Mouse (Mus musculus): ENCODE measurements around the gene Trmt44. TPM values are rescaled to one million over a fixed set of nuclear protein-coding genes. Genes with fewer than 3 reads are reported as not detected.

The Trmt44 gene
- total and polyA plus RNA-seq, 3 experiments = 14.3 to 16.6 TPM; not detected in 1

DNA sequence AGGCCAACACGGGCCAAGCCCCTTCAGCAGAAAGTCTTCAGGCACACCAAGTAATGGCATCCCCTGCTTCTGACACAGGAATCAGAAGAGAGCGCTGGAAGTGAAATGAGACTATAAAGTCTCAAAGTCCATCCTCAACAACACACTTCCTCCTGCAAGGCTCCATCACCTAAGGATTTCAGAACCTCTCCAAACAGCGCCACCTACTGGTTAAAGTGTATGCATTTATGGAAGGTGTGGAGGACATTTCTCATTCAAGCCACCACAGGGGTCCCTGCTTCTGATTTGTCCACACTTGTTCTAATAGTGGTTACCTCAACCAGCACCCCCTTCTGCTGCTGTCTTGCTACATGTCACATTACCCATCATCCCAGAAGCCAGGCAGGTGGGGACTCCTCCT is 38.6 kb downstream of the Trmt44 start:
- DNase-seq (ENCODE audit: low read depth, low spot score) = peak; percentile 25
- Histone ChIP-seq H3K36me3 (ENCODE audit: control insufficient read depth in 1 of 2, insufficient read depth in 2 of 2, low read length in 2 of 2) (no peaks in the 10 kb centered on the region), H3K79me2 (ENCODE audit: control insufficient read depth, insufficient read depth, low read length, poor library complexity) (no peaks in the 10 kb centered on the region), H3K27ac (ENCODE audit: control insufficient read depth, low read depth, low read length) (no peak overlapping the region), H3K9ac (ENCODE audit: control insufficient read depth, low read depth, low read length, poor library complexity, severe bottlenecking) (no peak overlapping the region), H3K9me3 (replicated peaks; ENCODE audit: insufficient read depth, low read length) (no peaks in the 10 kb centered on the region), H3K4me3 (ENCODE audit: control insufficient read depth in 1 of 2, insufficient read depth in 1 of 2, low read depth in 2 of 2, low read length in 2 of 2) (no peak overlapping the region), H3K27me3 (ENCODE audit: control insufficient read depth in 1 of 2, insufficient read depth in 2 of 2, low read length in 2 of 2) (no peaks in the 10 kb centered on the region), H3K4me1 (ENCODE audit: control insufficient read depth in 1 of 2, insufficient read depth in 2 of 2, low read length in 2 of 2) (no peaks in the 10 kb centered on the region)
- TF ChIP-seq TBP (IDR thresholded peaks at IDR 0.05; ENCODE audit: low read depth, low read length) (no peak), CTCF (IDR thresholded peaks at IDR 0.05 in 2 of 3, conservative IDR thresholded peaks at IDR 0.05 in 1 of 3; ENCODE audit: control insufficient read depth in 1 of 3, insufficient read depth in 1 of 3, low read depth in 2 of 3, low read length in 3 of 3, poor library complexity in 1 of 3, severe bottlenecking in 1 of 3) (peak; percentile 10 to 50 (median 31); a peak in 4 of 6 replicates)

DNA sequence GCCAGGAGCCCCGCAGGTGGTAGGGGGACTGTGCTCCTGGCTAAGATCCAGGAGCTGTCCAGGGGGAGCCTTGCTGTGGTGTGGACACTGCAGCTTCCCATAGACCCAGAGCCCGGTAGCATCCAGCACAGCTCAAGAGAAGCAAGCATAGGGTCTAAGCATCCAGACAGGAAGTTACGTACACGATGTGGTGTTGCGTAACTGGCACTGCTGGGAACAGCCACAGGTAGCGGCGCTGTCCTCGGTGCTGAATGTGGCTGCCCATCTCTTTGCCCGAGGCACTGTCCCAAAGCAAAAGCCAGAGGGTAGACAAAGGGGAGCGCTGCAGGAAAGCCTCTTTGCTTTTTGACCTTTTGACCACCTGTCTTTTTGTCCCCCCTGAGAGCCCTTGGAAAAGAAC is 43.3 kb downstream of the Trmt44 start:
- no peaks in the 10 kb centered on the region for H3K27me3 ChIP-seq (ENCODE audit: control insufficient read depth in 1 of 2, insufficient read depth in 2 of 2, low read length in 2 of 2)
- no peaks in the 10 kb centered on the region for H3K4me1 ChIP-seq (ENCODE audit: control insufficient read depth in 1 of 2, insufficient read depth in 2 of 2, low read length in 2 of 2)
- H3K79me2 ChIP-seq (ENCODE audit: control insufficient read depth, insufficient read depth, low read length, poor library complexity) = no peaks in the 10 kb centered on the region
- no peaks in the 10 kb centered on the region for H3K36me3 ChIP-seq (ENCODE audit: control insufficient read depth in 1 of 2, insufficient read depth in 2 of 2, low read length in 2 of 2)
- no peaks in the 10 kb centered on the region for H3K9me3 ChIP-seq (replicated peaks; ENCODE audit: insufficient read depth, low read length)
- no peak overlapping the region for H3K9ac ChIP-seq (ENCODE audit: control insufficient read depth, low read depth, low read length, poor library complexity, severe bottlenecking)
- peak; percentile 36 for DNase-seq (ENCODE audit: low read depth, low spot score)
- H3K4me3 ChIP-seq (ENCODE audit: control insufficient read depth in 1 of 2, insufficient read depth in 1 of 2, low read depth in 2 of 2, low read length in 2 of 2) = no peak overlapping the region
- no peak overlapping the region for H3K27ac ChIP-seq (ENCODE audit: control insufficient read depth, low read depth, low read length)
- TF ChIP-seq TBP (IDR thresholded peaks at IDR 0.05; ENCODE audit: low read depth, low read length) = no peak
- no peak for TF ChIP-seq ELF1 (IDR thresholded peaks at IDR 0.05; ENCODE audit: low read depth, low read length)
- TF ChIP-seq USF2 (IDR thresholded peaks at IDR 0.05; ENCODE audit: borderline replicate concordance in 1 of 2, insufficient read depth in 1 of 2, low read depth in 1 of 2, low read length in 2 of 2) = no peak
- no peak for TF ChIP-seq RAD21 (IDR thresholded peaks at IDR 0.05; ENCODE audit: low read depth, low read length)
- no peak for TF ChIP-seq UBTF (IDR thresholded peaks at IDR 0.05; ENCODE audit: borderline replicate concordance, insufficient read depth, low read depth, low read length)
- no peak for TF ChIP-seq TAL1 (IDR thresholded peaks at IDR 0.05; ENCODE audit: low read length)

DNA sequence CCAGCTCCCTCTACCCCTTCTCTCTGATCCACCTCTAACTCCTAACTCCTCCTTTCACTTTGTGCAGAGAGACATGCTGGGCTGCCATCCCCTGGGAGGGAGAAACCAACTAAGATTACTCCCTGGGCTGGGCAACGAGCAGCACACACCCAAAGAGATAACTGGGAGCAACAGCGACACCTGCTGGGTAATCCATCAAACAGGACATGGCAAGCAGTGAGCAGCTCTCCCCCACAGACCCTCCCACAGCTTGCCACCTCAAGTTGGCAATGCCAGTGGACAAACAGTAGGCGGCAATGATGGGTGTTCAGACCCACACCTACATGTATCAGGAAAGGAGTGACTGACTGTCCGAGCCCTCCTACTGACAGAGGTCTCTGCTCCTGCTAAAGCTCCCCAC is 44.4 kb downstream of the Trmt44 start:
- Histone ChIP-seq H3K4me3 (ENCODE audit: control insufficient read depth in 1 of 2, insufficient read depth in 1 of 2, low read depth in 2 of 2, low read length in 2 of 2) (no peak overlapping the region), H3K27me3 (ENCODE audit: control insufficient read depth in 1 of 2, insufficient read depth in 2 of 2, low read length in 2 of 2) (no peaks in the 10 kb centered on the region), H3K9ac (ENCODE audit: control insufficient read depth, low read depth, low read length, poor library complexity, severe bottlenecking) (no peak overlapping the region), H3K9me3 (replicated peaks; ENCODE audit: insufficient read depth, low read length) (no peaks in the 10 kb centered on the region), H3K36me3 (ENCODE audit: control insufficient read depth in 1 of 2, insufficient read depth in 2 of 2, low read length in 2 of 2) (no peaks in the 10 kb centered on the region), H3K4me1 (ENCODE audit: control insufficient read depth in 1 of 2, insufficient read depth in 2 of 2, low read length in 2 of 2) (no peaks in the 10 kb centered on the region), H3K79me2 (ENCODE audit: control insufficient read depth, insufficient read depth, low read length, poor library complexity) (no peaks in the 10 kb centered on the region), H3K27ac (ENCODE audit: control insufficient read depth, low read depth, low read length) (no peak overlapping the region)
- peak; percentile 16 for DNase-seq (ENCODE audit: low read depth, low spot score)
- TF ChIP-seq BHLHE40 (IDR thresholded peaks at IDR 0.05; ENCODE audit: borderline replicate concordance, low read depth, low read length) (no peak), CTCF (IDR thresholded peaks at IDR 0.05 in 2 of 3, conservative IDR thresholded peaks at IDR 0.05 in 1 of 3; ENCODE audit: control insufficient read depth in 1 of 3, insufficient read depth in 1 of 3, low read depth in 2 of 3, low read length in 3 of 3, poor library complexity in 1 of 3, severe bottlenecking in 1 of 3) (peak; percentile 9 to 28 (median 21); a peak in 1 of 6 replicates)

All from MEL (cell line).